In the genomic region with DNA sequence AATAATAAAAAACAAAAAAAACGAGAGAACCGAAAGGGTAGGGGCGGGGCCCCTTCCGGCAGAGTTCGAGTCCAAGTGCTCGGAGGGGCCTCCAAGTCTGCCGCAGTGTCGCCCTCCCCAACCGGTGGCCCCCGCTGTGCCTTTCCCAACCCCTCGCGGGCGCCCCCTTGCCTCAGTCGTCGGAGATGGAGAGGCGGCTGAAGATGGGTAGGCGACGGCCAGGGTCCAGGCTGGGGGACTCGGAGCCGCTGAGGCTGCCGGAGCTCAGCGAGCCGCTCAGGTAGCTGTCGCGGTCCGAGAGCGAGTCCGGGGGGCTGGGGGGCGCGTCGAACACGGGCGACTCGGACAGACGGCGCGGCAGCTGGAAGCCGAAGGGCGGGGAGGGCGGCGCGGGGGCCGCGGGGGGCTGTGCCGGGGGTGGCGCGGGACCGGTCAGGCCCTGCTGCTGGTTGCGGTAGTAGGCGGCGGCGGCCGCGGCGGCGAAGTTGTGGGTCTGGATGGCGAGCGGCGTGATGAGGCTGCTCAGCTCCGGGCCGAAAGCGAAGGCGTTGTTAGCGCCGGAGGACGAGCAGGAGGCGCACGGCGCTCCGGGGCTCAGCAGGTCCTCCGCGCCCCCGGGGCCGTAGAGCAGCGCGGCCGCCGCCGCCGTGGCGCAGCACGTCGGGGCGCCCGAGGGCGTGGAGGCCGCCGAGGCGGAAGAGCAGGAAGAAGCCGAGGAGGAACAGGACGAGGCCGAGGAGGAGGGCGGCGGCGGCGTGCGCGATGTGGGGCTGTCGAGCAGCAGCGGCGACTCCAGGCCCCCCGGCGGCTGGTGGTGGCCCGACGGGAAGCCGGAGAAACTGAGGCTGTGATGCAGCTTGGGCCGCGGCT, we compare ENCODE assay signal across 8 mouse cellular contexts. TPM values are rescaled to one million over a fixed set of nuclear protein-coding genes. Genes with fewer than 3 reads are reported as not detected.
DNase-seq lines count a peak whose midpoint lies in the region; ATAC-seq lines count a peak whose summit lies in the region.

No protein-coding gene starts in this region.

- H3K9ac ChIP-seq in kidney, embryonic 15.5 days = peak overlapping the region; percentile 82

- peak overlapping the region; percentile 99 for H3K4me3 ChIP-seq in megakaryocyte, embryonic 14.5 days (replicated peaks)
- peak overlapping the region; percentile 88 for H3K4me3 ChIP-seq in heart, embryonic 10.5 days
- H3K4me3 ChIP-seq in kidney, embryonic 15.5 days (replicated peaks) = peak overlapping the region; percentile 74

- peak; percentile 77 for DNase-seq in embryo, embryonic 10 days (ENCODE audit: low spot score)
- peak; percentile 88 for DNase-seq in heart, embryonic 10.5 days (ENCODE audit: low spot score)
- DNase-seq in lung, postnatal 25 days (ENCODE audit: low spot score) = peak; percentile 72
- peak; percentile 82 to 88 for DNase-seq in spleen, postnatal 36 days (ENCODE audit: low spot score in 2 of 2)
- no peak for DNase-seq in frontal cortex, postnatal 25 days (ENCODE audit: low spot score in 2 of 2)

- peaks cover 47% of the 10 kb centered on the region for H3K36me3 ChIP-seq in megakaryocyte, embryonic 14.5 days (replicated peaks; ENCODE audit: low read length)
- H3K36me3 ChIP-seq in heart, embryonic 10.5 days = peaks cover 13% of the 10 kb centered on the region
- H3K36me3 ChIP-seq in kidney, embryonic 15.5 days = peaks cover 22% of the 10 kb centered on the region; the same call in 1 of the 2 replicates

- no peaks in the 10 kb centered on the region for H3K9me3 ChIP-seq in megakaryocyte, embryonic 14.5 days
- H3K9me3 ChIP-seq in heart, embryonic 10.5 days = no peaks in the 10 kb centered on the region
- no peaks in the 10 kb centered on the region for H3K9me3 ChIP-seq in kidney, embryonic 15.5 days (replicated peaks)

- no peaks in the 10 kb centered on the region for H3K27me3 ChIP-seq in megakaryocyte, embryonic 14.5 days (replicated peaks)
- no peaks in the 10 kb centered on the region for H3K27me3 ChIP-seq in heart, embryonic 10.5 days (ENCODE audit: insufficient read depth, poor library complexity, severe bottlenecking)
- H3K27me3 ChIP-seq in kidney, embryonic 15.5 days = no peaks in the 10 kb centered on the region

- no peak for ATAC-seq in megakaryocyte, adult 5-6 weeks (ENCODE audit: poor library complexity, severe bottlenecking)
- ATAC-seq in kidney, embryonic 15.5 days (replicated peaks; ENCODE audit: low FRiP score) = no peak

- peak overlapping the region; percentile 94 for H3K27ac ChIP-seq in heart, embryonic 10.5 days
- H3K27ac ChIP-seq in kidney, embryonic 15.5 days = peak overlapping the region; percentile 97

- peaks cover 56% of the 10 kb centered on the region for H3K4me1 ChIP-seq in megakaryocyte, embryonic 14.5 days
- peaks cover 58% of the 10 kb centered on the region for H3K4me1 ChIP-seq in heart, embryonic 10.5 days
- peaks cover 52% of the 10 kb centered on the region for H3K4me1 ChIP-seq in kidney, embryonic 15.5 days

- H3K4me2 ChIP-seq in kidney, embryonic 15.5 days = peak overlapping the region; percentile 69

- under 1% methylated on average over 103 of the region's 108 CpGs for WGBS in heart, embryonic 10.5 days
- under 1% methylated on average over 99 of the region's 108 CpGs for WGBS in kidney, embryonic 15.5 days

RNA-seq across cellular contexts. Expression of a gene that starts 1.9 kb away (rescaled TPM):
- polyA plus RNA-seq in megakaryocyte, embryonic 14.5 days (2012; ENCODE audit: insufficient read depth, low replicate concordance) = 174 and 534 TPM in 2 replicates
- total RNA-seq in megakaryocyte, adult 5-6 weeks (2015) = 316 and 357 TPM in 2 replicates
- total RNA-seq in megakaryocyte, adult 5-6 weeks (2017) = 121 and 168 TPM in 2 replicates
- polyA plus RNA-seq in heart, embryonic 10.5 days (2016; fragmentation: Nextera tagmentation; extraction: Ambion mirVana) = 5.2 and 10.4 TPM in 2 replicates
- 13.7 and 14.7 TPM in 2 replicates for polyA plus RNA-seq in kidney, embryonic 15.5 days (2015; fragmentation: Nextera tagmentation; extraction: Ambion mirVana)

Comparison
In these comparisons a context has a peak if more than half of its experiments do, and no peak if none do; other contexts are left out.
1. DNase-seq: peak in embryo, embryonic 10 days (single experiment), heart, embryonic 10.5 days (single experiment), lung, postnatal 25 days (single experiment) and spleen, postnatal 36 days (2 of 2); none in frontal cortex, postnatal 25 days (0 of 2).
2. RNA of a gene that starts 1.9 kb away (polyA plus RNA-seq): 174 to 534 TPM in megakaryocyte, embryonic 14.5 days; 13.7 to 14.7 TPM in kidney, embryonic 15.5 days and 5.2 to 10.4 TPM in heart, embryonic 10.5 days; every median in the first group is over 10 times any median in the second.
3. Peak in every context shown above with its lines, with median percentiles within 50 percentile points of each other: H3K4me3 ChIP-seq.